Mouse (Mus musculus) kidney, embryonic 15.5 days (tissue): ENCODE results near the gene Gnaq. TPM values are rescaled to one million over a fixed set of nuclear protein-coding genes. Genes with fewer than 3 reads are reported as not detected.
"Not testable (repeated sequence)": the region's sequence is repeated elsewhere in the genome, so short reads cannot be mapped to it uniquely, and the experiment has no call there.

ENCODE experiments used
- ATAC-seq: fragments of 200-750 bp; cut with Nextera tagmentation; replicated peaks from 2 replicates; pipeline ENCODE4 v1.8.0; 2017; ENCODE audit warnings: moderate TSS enrichment; ENCODE audit not compliant: low FRiP score
- H3K27ac ChIP-seq: fragments of 300-500 bp; sonication (generic); 2 replicates; pipeline ENCODE4 v1.5.1; 2015; ENCODE audit warnings: mild to moderate bottlenecking, inconsistent platforms
- H3K27me3 ChIP-seq: fragments of 300-500 bp; sonication (generic); 2 replicates; pipeline ENCODE4 v1.6.1; 2015; ENCODE audit warnings: inconsistent platforms
- H3K36me3 ChIP-seq: fragments of 300-500 bp; sonication (generic); 2 replicates; pipeline ENCODE4 v1.6.1; 2015; ENCODE audit warnings: inconsistent platforms
- H3K4me1 ChIP-seq: fragments of 300-500 bp; sonication (generic); 2 replicates; pipeline ENCODE4 v1.6.1; 2015; ENCODE audit warnings: inconsistent platforms
- H3K4me2 ChIP-seq: fragments of 300-500 bp; sonication (generic); 2 replicates; pipeline ENCODE4 v1.6.1; 2015; ENCODE audit warnings: moderate library complexity, mild to moderate bottlenecking, inconsistent platforms
- H3K4me3 ChIP-seq: fragments of 300-500 bp; sonication (generic); replicated peaks from 2 replicates; pipeline ENCODE4 v1.5.1; 2015; ENCODE audit warnings: mild to moderate bottlenecking, inconsistent platforms
- H3K9ac ChIP-seq: fragments of 300-500 bp; sonication (generic); 2 replicates; pipeline ENCODE4 v1.6.1; 2015; ENCODE audit warnings: mild to moderate bottlenecking, inconsistent platforms
- H3K9me3 ChIP-seq: fragments of 300-500 bp; sonication (generic); replicated peaks from 2 replicates; pipeline ENCODE4 v1.6.1; 2016; ENCODE audit warnings: inconsistent platforms
- WGBS: fragments of 180-500 bp; shearing (Covaris S2); methylation state at CpG from one replicate; pipeline ENCODE4 v1.1.7; 2015; ENCODE audit warnings: mixed read lengths; 5-methylcytosine and 5-hydroxymethylcytosine counted together
- polyA plus RNA-seq: library from polyadenylated mRNA; unstranded; fragments of >200 nt; fragmentation: Nextera tagmentation; extraction: Ambion mirVana; gene quantifications from 2 replicates; pipeline ENCODE4 v1.2.1, GENCODE M21; 2015

Gene Gnaq
- polyA plus RNA-seq, 1 experiment from 2014 or later, result 36.2 TPM

DNA sequence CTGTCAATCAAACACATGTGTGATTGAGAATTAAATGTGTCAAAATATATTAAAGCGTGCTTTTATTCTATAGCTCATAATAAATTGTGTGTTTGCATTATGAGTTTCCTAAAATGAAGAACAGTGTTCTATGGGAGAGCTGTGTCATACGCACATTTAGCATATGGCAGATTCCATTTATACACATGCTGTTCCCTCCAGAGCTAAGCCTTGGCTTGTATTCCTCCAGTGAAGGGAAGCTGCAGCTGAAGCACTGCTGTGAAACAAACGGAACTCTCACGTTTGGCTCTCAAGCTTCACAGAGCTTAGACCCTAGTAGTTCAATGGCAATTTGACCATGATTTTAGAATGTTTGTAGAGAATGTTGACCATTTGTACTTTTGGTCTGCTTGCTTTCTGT lies 129.7 kb downstream of the Gnaq start:
- Histone ChIP-seq H3K9ac (no peak overlapping the region), H3K36me3 (peaks cover 6% of the 10 kb centered on the region; the same call in 1 of the 2 replicates), H3K9me3 (no peaks in the 10 kb centered on the region), H3K4me1 (peaks cover 18% of the 10 kb centered on the region), H3K4me3 (no peak overlapping the region), H3K27me3 (no peaks in the 10 kb centered on the region), H3K4me2 (no peak overlapping the region), H3K27ac (no peak overlapping the region)
- ATAC-seq, result no peak
- WGBS, result 93% methylated on average over 4 of the region's 4 CpGs

DNA sequence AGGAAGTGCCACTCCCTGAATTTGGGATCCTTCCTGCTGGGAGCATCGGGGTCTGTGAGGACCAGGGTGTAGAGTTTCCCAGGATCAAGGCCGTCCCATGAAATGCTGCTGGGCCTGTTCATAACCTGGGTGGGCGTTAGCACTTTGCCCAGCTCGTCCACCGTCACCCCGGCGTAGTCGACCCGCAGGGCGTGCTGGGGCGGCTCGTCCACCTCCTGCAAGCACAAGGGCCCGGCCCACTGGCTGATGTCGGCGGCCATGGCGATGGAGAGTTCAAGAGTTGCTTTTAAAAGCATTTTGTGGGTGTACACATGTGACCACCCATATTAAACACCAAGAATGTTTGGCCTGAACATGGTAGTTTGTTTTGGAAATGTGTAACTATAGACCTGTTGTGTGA lies 134.7 kb downstream of the Gnaq start:
- not testable (repeated sequence) for H3K27ac ChIP-seq, H3K4me1 ChIP-seq, H3K9me3 ChIP-seq, H3K4me3 ChIP-seq, H3K27me3 ChIP-seq, H3K36me3 ChIP-seq, H3K9ac ChIP-seq, ATAC-seq, H3K4me2 ChIP-seq
- WGBS, result 97% methylated on average over 12 of the region's 16 CpGs

DNA sequence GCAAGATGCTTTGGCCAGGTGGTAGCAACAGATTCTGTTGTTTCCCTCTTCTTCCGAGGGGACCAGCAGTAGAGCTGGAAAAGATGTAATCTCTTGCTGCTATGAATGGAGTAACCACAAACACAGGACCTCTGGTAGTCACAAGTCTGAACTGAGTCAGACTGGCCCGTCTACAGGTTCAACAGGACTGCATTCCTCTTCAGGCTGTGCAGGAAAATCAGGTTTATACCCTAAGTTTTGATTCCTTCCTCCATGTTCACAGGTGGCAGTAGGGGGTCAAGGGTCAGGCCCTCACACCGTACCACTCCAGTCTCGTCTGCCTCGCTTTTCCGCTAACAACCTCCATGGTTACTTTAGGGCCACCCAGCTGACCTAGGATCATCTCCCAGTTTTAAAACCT lies 137.6 kb downstream of the Gnaq start:
- H3K9ac ChIP-seq, result no peak overlapping the region
- no peak overlapping the region for H3K4me2 ChIP-seq
- H3K27ac ChIP-seq, result no peak overlapping the region
- peaks cover 4% of the 10 kb centered on the region; the same call in 1 of the 2 replicates for H3K4me1 ChIP-seq
- 81% methylated on average over 6 of the region's 6 CpGs for WGBS
- no peaks in the 10 kb centered on the region for H3K36me3 ChIP-seq
- no peak for ATAC-seq
- no peaks in the 10 kb centered on the region for H3K9me3 ChIP-seq
- no peak overlapping the region for H3K4me3 ChIP-seq
- no peaks in the 10 kb centered on the region for H3K27me3 ChIP-seq

DNA sequence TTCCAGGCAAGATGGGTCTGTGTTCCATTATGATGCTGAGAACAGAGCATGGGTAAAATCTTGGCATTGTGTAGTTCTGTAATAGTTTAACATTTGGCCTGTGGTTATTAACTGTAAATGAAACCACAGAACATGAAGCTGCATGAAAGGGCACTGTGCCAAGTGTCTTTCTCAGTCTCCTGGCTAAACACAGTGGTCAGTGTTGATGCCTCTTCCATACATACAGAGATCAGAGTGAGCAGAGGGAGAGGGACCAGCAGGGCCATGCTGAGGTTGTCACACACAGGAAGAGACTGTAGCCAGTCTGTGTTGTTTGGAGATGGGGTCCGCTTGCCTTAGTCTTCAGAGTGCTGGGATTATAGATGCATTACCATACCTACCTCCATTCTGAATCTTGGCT lies 138.4 kb downstream of the Gnaq start:
- Histone ChIP-seq H3K27me3 (no peaks in the 10 kb centered on the region), H3K4me1 (peaks cover 4% of the 10 kb centered on the region; the same call in 1 of the 2 replicates), H3K9me3 (no peaks in the 10 kb centered on the region), H3K27ac (no peak overlapping the region), H3K9ac (no peak overlapping the region), H3K4me3 (no peak overlapping the region), H3K4me2 (no peak overlapping the region), H3K36me3 (no peaks in the 10 kb centered on the region)
- WGBS, result 91% methylated on average over 1 of the region's 1 CpGs
- ATAC-seq, result no peak

DNA sequence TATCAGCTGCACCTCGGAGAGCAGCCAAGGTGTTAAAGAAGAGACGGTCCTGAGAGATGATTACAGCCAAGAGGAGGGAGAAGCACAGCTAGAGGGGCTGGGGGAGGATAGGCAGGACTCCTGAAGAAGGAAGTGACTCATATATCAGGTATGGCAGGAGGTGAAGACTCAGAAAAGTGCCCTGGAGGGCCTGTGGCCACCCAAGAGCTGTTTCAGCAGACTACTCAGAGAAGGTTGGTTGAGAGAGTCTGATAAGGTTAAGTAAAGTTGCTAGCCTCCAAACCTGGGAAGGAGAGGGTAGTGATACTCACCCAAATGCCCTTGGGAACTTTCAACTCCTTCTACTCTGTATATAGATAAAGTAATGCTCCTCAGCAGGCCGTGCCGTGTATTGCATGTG lies 140.4 kb downstream of the Gnaq start:
- H3K4me3 ChIP-seq, result no peak overlapping the region

DNA sequence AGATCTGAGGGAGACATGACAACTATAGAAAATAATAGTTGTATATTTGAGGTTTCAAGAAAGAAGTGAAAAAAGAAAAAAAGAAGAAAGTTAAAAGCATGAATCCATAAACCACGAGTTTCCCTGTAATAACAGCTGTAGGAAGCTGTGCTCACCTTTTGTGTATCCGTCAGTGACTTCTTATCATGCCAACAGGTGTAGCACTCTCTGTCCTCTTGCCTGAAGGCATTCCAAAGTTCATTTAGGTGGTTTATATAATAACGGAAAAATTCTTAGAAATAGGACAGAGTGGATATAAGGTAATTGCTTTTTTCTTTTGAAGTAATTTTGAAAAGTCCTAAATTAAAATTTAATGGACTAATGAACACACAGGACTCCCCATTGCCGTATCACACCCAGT lies 147.6 kb downstream of the Gnaq start:
- ATAC-seq, result no peak
- no peak overlapping the region for H3K27ac ChIP-seq
- H3K9me3 ChIP-seq, result no peaks in the 10 kb centered on the region
- H3K9ac ChIP-seq, result no peak overlapping the region
- H3K4me2 ChIP-seq, result no peak overlapping the region
- peaks cover 22% of the 10 kb centered on the region for H3K4me1 ChIP-seq
- H3K4me3 ChIP-seq, result no peak overlapping the region
- no peaks in the 10 kb centered on the region for H3K27me3 ChIP-seq
- H3K36me3 ChIP-seq, result peaks cover 5% of the 10 kb centered on the region; the same call in 1 of the 2 replicates
- WGBS, result 78% methylated on average over 4 of the region's 4 CpGs

More for the DNA sequence above, 140.4 kb downstream of the Gnaq start:
- WGBS, result 59% methylated on average over 4 of the region's 4 CpGs
- Histone ChIP-seq H3K27me3 (no peaks in the 10 kb centered on the region), H3K4me1 (peaks cover 4% of the 10 kb centered on the region; the same call in 1 of the 2 replicates), H3K36me3 (peaks cover 3% of the 10 kb centered on the region; the same call in 1 of the 2 replicates), H3K9me3 (no peaks in the 10 kb centered on the region), H3K27ac (no peak overlapping the region), H3K4me2 (no peak overlapping the region), H3K9ac (no peak overlapping the region)
- ATAC-seq, result no peak

DNA sequence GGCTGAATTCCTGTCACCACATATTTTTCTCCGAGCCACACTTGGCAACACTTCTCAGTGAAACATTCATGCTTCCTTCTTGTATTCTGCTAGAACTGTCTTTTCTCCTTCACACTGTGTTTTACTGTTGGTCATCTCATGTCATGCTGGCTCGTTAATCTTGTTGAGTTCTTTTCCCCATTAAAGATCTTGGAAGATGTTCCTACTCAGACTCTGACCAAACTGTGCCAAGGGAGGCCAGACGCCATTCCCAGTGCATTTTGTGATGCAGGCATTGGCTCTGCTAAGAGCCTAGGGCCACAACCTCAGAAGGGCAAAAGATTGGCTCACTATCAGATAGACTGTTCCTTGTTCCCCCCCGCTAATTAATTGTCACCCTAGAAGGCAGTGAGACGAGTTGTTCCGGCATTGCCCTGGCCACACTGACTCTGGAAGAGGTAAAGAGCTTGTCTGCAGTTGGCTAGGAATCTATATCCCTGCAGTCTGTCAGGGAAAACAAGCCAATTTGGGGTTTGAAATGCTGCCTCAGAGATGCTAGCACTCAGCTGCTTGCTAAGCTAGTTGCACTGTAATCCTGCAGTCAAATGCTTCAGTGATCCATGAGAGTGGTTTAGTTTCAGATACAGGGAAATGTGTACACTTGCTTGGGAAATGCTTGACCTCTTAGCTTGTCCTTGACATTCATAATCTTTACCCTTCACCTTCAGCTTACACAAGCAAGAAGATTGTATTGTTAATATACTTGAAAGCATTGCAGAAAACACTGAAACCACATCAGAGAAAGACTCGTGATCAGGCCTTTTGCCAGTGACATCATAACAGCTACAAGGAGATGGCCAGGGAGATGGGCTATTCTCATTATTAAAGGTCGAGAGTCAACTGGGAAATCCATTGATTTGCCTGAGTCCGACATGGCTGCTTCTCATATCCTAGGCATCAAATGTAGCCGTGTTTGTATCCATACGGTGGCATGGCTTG lies 152.7 kb downstream of the Gnaq start:
- no peak for ATAC-seq
- no peaks in the 10 kb centered on the region for H3K36me3 ChIP-seq

DNA sequence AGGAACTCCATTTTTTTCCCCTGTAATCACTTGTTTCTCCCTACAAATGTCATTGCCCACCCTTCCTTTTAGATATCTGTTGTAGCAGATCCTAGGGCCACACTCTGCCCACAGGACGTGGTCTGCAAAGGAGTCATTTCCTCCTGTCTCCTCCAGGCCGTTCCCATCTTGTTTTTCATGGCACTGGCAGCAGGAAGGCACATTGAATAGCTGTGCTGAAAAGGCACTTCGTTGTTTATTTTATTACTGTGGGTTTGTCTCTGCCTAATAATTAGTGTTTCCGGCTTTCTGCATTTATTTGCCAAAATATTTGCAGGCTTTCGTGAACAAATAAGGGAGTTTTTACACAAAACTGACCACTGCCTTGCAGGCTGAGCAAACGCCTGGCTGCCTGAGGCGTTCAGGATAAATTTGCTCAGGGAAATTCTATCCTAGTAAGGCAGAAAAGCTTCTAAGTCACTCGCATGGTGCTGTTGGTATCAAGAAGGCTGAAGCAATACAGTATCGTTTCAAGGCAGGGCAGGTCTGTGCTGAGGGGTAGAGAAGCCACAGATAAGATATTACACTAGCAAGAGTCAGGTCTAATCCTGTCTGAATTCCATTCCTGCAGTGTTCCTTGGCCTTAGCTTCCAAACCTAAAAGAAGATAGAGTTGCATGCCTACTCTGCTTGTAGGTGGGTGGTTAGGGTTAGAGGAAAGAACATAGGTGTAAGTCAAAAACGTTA lies 154.0 kb downstream of the Gnaq start:
- no peak overlapping the region for H3K4me2 ChIP-seq
- no peaks in the 10 kb centered on the region for H3K36me3 ChIP-seq
- peaks cover 56% of the 10 kb centered on the region for H3K4me1 ChIP-seq
- no peaks in the 10 kb centered on the region for H3K27me3 ChIP-seq
- 32% methylated on average over 10 of the region's 10 CpGs for WGBS
- no peak overlapping the region for H3K4me3 ChIP-seq
- H3K9ac ChIP-seq, result no peak overlapping the region
- ATAC-seq, result no peak
- no peaks in the 10 kb centered on the region for H3K9me3 ChIP-seq
- peak overlapping the region; percentile 74 for H3K27ac ChIP-seq

More for the DNA sequence above, 152.7 kb downstream of the Gnaq start:
- peaks cover 50% of the 10 kb centered on the region for H3K4me1 ChIP-seq
- 58% methylated on average over 11 of the region's 11 CpGs for WGBS
- H3K9me3 ChIP-seq, result no peaks in the 10 kb centered on the region
- no peak overlapping the region for H3K4me2 ChIP-seq
- H3K27ac ChIP-seq, result peak overlapping the region; percentile 74; the same call in 1 of the 2 replicates
- no peak overlapping the region for H3K9ac ChIP-seq
- no peak overlapping the region for H3K4me3 ChIP-seq
- no peaks in the 10 kb centered on the region for H3K27me3 ChIP-seq

DNA sequence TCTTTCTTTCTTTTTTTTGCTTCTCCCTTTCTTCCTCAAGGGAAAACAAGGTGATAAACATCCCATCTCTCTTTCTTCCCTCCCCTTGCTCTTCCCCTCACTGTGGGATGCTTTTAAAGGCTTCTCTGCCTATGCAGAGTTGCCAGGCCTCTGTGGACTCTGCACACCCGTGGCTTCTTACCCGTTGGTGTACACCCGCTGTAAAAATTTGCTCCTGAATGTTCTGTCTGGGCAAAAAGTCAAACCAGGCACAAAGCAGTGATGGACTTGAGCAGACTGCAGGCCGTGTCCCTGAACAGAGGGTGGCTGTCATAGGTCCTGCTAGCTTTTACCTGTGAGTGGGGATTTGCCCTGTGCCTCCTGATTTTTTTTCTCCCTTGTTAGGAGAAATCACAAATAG lies 154.7 kb downstream of the Gnaq start:
- no peak overlapping the region for H3K27ac ChIP-seq
- H3K36me3 ChIP-seq, result no peaks in the 10 kb centered on the region
- H3K4me2 ChIP-seq, result no peak overlapping the region
- H3K27me3 ChIP-seq, result no peaks in the 10 kb centered on the region
- WGBS, result 73% methylated on average over 4 of the region's 4 CpGs
- no peaks in the 10 kb centered on the region for H3K9me3 ChIP-seq
- H3K9ac ChIP-seq, result no peak overlapping the region
- peaks cover 58% of the 10 kb centered on the region for H3K4me1 ChIP-seq
- H3K4me3 ChIP-seq, result no peak overlapping the region
- ATAC-seq, result no peak

DNA sequence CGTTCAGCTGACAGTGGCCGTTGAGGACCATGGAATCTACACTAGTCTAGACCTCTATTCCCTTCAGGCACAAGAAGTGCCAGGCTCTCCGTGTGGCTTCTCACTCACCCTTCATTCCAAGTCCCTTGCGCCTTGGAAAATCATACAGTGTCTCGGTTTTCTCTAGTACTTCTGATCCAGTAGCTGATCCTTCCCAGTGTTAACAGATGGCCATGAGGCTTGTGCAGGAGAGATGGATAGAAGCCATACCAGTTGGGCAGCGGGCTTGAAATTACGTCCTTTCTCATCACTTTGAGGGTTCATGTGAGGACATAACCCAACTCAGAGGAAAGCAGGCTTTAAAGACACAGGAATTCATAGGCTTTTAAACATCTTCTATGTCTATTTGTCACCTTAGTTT lies 155.3 kb downstream of the Gnaq start:
- Histone ChIP-seq H3K27me3 (no peaks in the 10 kb centered on the region), H3K9ac (no peak overlapping the region), H3K4me1 (peaks cover 59% of the 10 kb centered on the region), H3K9me3 (no peaks in the 10 kb centered on the region), H3K4me2 (no peak overlapping the region), H3K4me3 (no peak overlapping the region), H3K27ac (peak overlapping the region; percentile 27; the same call in 1 of the 2 replicates), H3K36me3 (no peaks in the 10 kb centered on the region)
- no peak for ATAC-seq
- 61% methylated on average over 7 of the region's 7 CpGs for WGBS

DNA sequence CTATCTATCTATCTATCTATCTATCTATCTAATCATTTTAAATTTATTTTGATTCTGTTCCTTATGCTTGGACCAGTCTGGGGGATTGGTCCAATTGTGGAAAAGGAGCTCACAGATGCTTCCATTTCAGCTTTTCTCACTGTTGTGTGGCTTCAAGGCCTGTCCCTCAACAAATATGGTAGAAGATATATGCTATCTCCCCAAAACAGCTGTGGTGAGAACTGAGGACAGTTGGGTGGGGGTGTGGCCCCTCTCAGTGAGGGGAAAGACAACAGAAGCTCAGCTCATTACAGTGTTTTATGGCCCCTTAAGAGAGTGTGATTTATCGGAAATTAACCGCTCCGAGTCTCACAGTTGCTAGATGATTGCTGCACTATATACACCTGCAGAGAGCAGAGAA lies 158.5 kb downstream of the Gnaq start:
- no peak for ATAC-seq
- no peak overlapping the region for H3K9ac ChIP-seq
- H3K9me3 ChIP-seq, result no peaks in the 10 kb centered on the region
- H3K4me1 ChIP-seq, result peaks cover 35% of the 10 kb centered on the region
- no peak overlapping the region for H3K27ac ChIP-seq
- no peak overlapping the region for H3K4me3 ChIP-seq
- H3K36me3 ChIP-seq, result no peaks in the 10 kb centered on the region
- H3K27me3 ChIP-seq, result no peaks in the 10 kb centered on the region
- WGBS, result 30% methylated on average over 3 of the region's 3 CpGs
- no peak overlapping the region for H3K4me2 ChIP-seq

DNA sequence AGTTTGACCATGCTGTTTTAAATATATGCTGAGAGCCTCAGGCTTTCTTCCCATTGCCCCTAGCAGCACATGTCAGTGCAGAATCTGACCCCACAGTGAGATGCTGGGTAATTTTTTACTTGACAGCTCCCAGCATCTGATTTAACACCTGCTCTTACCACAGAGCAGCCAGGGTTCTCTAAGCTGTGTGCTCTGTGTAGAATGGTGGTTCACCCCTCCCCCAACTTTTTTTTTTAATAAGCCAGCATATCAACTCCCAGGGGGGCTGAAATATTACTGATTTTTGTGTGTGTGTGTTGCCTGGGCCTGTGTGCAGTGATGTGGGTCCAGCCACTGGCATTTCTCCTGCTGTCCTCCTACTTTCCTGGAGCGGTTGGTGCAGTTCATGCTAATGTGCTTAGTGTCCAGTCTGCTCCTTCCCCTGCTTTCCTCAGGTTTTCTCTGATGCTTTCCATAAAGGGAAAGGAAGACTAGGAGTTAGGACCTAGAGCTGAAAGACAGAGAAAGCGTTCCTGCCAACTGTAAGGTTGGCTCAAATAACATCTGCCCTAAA lies 159.5 kb downstream of the Gnaq start:
- peak; percentile 76 for ATAC-seq
- H3K9me3 ChIP-seq, result no peaks in the 10 kb centered on the region
- H3K4me2 ChIP-seq, result no peak overlapping the region
- H3K9ac ChIP-seq, result no peak overlapping the region
- H3K4me3 ChIP-seq, result no peak overlapping the region
- peak overlapping the region; percentile 13; the same call in 1 of the 2 replicates for H3K27ac ChIP-seq
- H3K36me3 ChIP-seq, result no peaks in the 10 kb centered on the region
- H3K4me1 ChIP-seq, result peaks cover 25% of the 10 kb centered on the region
- 50% methylated on average over 2 of the region's 2 CpGs for WGBS
- no peaks in the 10 kb centered on the region for H3K27me3 ChIP-seq
